Mouse (Mus musculus) stomach, embryonic 14.5 days (tissue): ENCODE results near the gene Il18. TPM values are rescaled to one million over a fixed set of nuclear protein-coding genes. Genes with fewer than 3 reads are reported as not detected.

Source experiments
- ATAC-seq: fragments of 200-750 bp; cut with Nextera tagmentation; 2 replicates; pipeline ENCODE4 v1.8.0; 2017; ENCODE audit warnings: low read depth, moderate TSS enrichment; ENCODE audit not compliant: insufficient number of reproducible peaks, insufficient read depth, low FRiP score
- H3K27ac ChIP-seq: fragments of 300-500 bp; sonication (generic); 2 replicates; pipeline ENCODE4 v1.5.1; 2014; ENCODE audit warnings: mild to moderate bottlenecking, low read length, moderate library complexity, mixed read lengths
- H3K27me3 ChIP-seq: fragments of 300-500 bp; sonication (generic); 2 replicates; pipeline ENCODE4 v1.6.1; 2014; ENCODE audit warnings: low read length, control low read depth, mixed read lengths; ENCODE audit not compliant: control insufficient read depth, insufficient read depth
- H3K36me3 ChIP-seq: fragments of 300-500 bp; sonication (generic); 2 replicates; pipeline ENCODE4 v1.6.1; 2014; ENCODE audit warnings: mild to moderate bottlenecking, control low read depth, low read length, moderate library complexity, mixed read lengths; ENCODE audit not compliant: control insufficient read depth, insufficient read depth
- H3K4me1 ChIP-seq: fragments of 300-500 bp; sonication (generic); 2 replicates; pipeline ENCODE4 v1.6.1; 2014; ENCODE audit warnings: low read length, control low read depth, mixed read lengths; ENCODE audit not compliant: control insufficient read depth, insufficient read depth
- H3K4me2 ChIP-seq: fragments of 300-500 bp; sonication (generic); replicated peaks from 2 replicates; pipeline ENCODE4 v1.6.1; 2014; ENCODE audit warnings: low read depth, low read length, control low read depth
- H3K4me3 ChIP-seq: fragments of 300-500 bp; sonication (generic); 2 replicates; pipeline ENCODE4 v1.5.1; 2014; ENCODE audit warnings: low read depth, low read length, control low read depth
- H3K9ac ChIP-seq: fragments of 300-500 bp; sonication (generic); replicated peaks from 2 replicates; pipeline ENCODE4 v1.6.1; 2014; ENCODE audit warnings: low read depth, mild to moderate bottlenecking, control low read depth, low read length, moderate library complexity, mixed read lengths
- H3K9me3 ChIP-seq: fragments of 300-500 bp; sonication (generic); 2 replicates; pipeline ENCODE4 v1.6.1; 2016; ENCODE audit warnings: low read depth, low read length, control low read depth; ENCODE audit not compliant: control insufficient read depth
- WGBS: fragments of 180-500 bp; shearing (Covaris S2); extraction: QIAGEN DNeasy Blood & Tissue Kit; methylation state at CpG from one replicate; pipeline ENCODE4 v1.1.7; 2014; 5-methylcytosine and 5-hydroxymethylcytosine counted together
- polyA plus RNA-seq: library from polyadenylated mRNA; unstranded; fragments of >200 nt; fragmentation: Nextera tagmentation; extraction: Ambion mirVana; gene quantifications from 2 replicates; pipeline ENCODE4 v1.2.1, GENCODE M21; 2014

Il18 gene
- polyA plus RNA-seq, 1 experiment from 2014 or later, result 7.9 TPM

- 38% methylated on average over 4 of the region's 4 CpGs for WGBS
- no peak for ATAC-seq
- no peak overlapping the region for H3K9ac ChIP-seq
- no peaks in the 10 kb centered on the region for H3K4me1 ChIP-seq
- no peak overlapping the region for H3K27ac ChIP-seq
- no peak overlapping the region for H3K4me2 ChIP-seq
- no peaks in the 10 kb centered on the region for H3K27me3 ChIP-seq
- no peaks in the 10 kb centered on the region for H3K36me3 ChIP-seq
- H3K4me3 ChIP-seq, result no peak overlapping the region
- H3K9me3 ChIP-seq, result no peaks in the 10 kb centered on the region
Observed at GRCm38 (mm10) chr9:50537295-50537694, 17.3 kb upstream of the Il18 start.

GRCm38 (mm10) chr9:50540170-50540569 is 14.5 kb upstream of the Il18 start:
- Histone ChIP-seq H3K9ac (no peak overlapping the region), H3K4me3 (no peak overlapping the region), H3K27me3 (no peaks in the 10 kb centered on the region), H3K9me3 (no peaks in the 10 kb centered on the region), H3K36me3 (no peaks in the 10 kb centered on the region), H3K27ac (no peak overlapping the region), H3K4me2 (no peak overlapping the region), H3K4me1 (no peaks in the 10 kb centered on the region)
- no peak for ATAC-seq
- WGBS, result 59% methylated on average over 7 of the region's 7 CpGs

GRCm38 (mm10) chr9:50542401-50542800 is 12.2 kb upstream of the Il18 start:
- Histone ChIP-seq H3K4me2 (no peak overlapping the region), H3K9me3 (no peaks in the 10 kb centered on the region), H3K27ac (no peak overlapping the region), H3K27me3 (no peaks in the 10 kb centered on the region), H3K9ac (no peak overlapping the region), H3K36me3 (no peaks in the 10 kb centered on the region), H3K4me1 (no peaks in the 10 kb centered on the region), H3K4me3 (no peak overlapping the region)
- 78% methylated on average over 9 of the region's 9 CpGs for WGBS
- ATAC-seq, result no peak

DNA sequence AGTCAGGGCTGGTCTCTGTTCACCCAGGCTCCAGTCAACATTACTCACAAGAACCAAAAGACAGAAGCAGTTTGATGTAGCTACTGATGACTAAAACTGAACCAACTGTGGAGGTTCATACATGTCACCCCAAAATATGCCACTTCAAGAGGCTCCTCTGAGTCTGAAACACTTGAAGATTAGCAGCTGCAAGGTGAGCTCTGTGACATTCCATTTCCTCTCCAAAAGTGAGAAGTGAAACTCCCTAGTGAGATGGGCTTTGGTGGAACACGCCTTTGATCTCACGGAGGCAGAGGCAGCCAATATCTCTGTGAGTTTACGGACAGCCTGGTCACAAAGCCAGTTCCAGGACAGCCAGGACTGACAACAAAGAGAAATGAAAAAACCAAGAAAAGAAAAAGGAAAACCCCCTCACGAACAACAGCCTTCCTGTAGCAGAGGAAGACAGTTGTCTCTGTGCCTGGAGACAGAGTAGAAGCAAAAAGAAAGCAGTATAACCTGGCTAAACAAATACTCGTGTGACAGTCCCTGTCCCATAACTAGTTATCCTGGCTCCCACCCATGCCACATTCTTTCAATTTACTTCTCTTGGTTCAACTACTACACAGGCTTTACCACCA is 6.7 kb upstream of the Il18 start:
- H3K9me3 ChIP-seq, result no peaks in the 10 kb centered on the region
- WGBS, result 50% methylated on average over 5 of the region's 5 CpGs
- H3K27me3 ChIP-seq, result no peaks in the 10 kb centered on the region
- H3K4me2 ChIP-seq, result no peak overlapping the region
- H3K4me3 ChIP-seq, result no peak overlapping the region
- no peak overlapping the region for H3K27ac ChIP-seq
- no peak for ATAC-seq
- H3K9ac ChIP-seq, result no peak overlapping the region
- H3K4me1 ChIP-seq, result no peaks in the 10 kb centered on the region
- H3K36me3 ChIP-seq, result no peaks in the 10 kb centered on the region

- no peaks in the 10 kb centered on the region for H3K36me3 ChIP-seq
- H3K9me3 ChIP-seq, result no peaks in the 10 kb centered on the region
- no peaks in the 10 kb centered on the region for H3K4me1 ChIP-seq
- 73% methylated on average over 4 of the region's 4 CpGs for WGBS
- H3K4me3 ChIP-seq, result no peak overlapping the region
- ATAC-seq, result no peak
- no peaks in the 10 kb centered on the region for H3K27me3 ChIP-seq
- no peak overlapping the region for H3K27ac ChIP-seq
- H3K4me2 ChIP-seq, result no peak overlapping the region
- no peak overlapping the region for H3K9ac ChIP-seq
Observed at GRCm38 (mm10) chr9:50548936-50549335, 5.7 kb upstream of the Il18 start.

- Histone ChIP-seq H3K4me1 (no peaks in the 10 kb centered on the region), H3K27ac (no peak overlapping the region), H3K4me3 (no peak overlapping the region), H3K27me3 (no peaks in the 10 kb centered on the region), H3K9ac (no peak overlapping the region), H3K36me3 (no peaks in the 10 kb centered on the region), H3K4me2 (no peak overlapping the region), H3K9me3 (no peaks in the 10 kb centered on the region)
- ATAC-seq, result no peak
- 71% methylated on average over 5 of the region's 5 CpGs for WGBS
Observed at GRCm38 (mm10) chr9:50552206-50552605, 2.4 kb upstream of the Il18 start.

DNA sequence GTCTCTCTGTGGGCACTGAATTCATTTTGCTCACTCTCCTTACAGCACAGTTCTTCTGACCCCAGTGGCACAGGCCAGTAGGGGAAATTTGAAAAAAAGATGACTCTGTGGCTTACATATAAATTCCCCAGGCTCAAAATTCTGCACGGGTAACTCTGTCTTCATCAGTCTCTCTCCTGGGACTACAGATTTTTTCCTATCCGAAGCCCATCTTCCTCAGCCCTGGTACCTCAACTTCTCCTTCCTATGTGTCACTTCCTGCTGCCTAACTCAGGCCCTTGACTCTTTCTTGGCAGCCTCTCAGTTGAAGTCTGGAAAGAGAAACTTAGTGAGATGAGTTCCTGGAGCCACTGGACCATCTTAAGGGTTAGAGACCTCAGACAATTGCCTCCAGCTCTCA is 1.1 kb upstream of the Il18 start:
- Histone ChIP-seq H3K4me3 (no peak overlapping the region), H3K9ac (no peak overlapping the region), H3K9me3 (no peaks in the 10 kb centered on the region), H3K4me1 (no peaks in the 10 kb centered on the region), H3K36me3 (no peaks in the 10 kb centered on the region), H3K27ac (no peak overlapping the region), H3K4me2 (no peak overlapping the region), H3K27me3 (no peaks in the 10 kb centered on the region)
- ATAC-seq, result no peak
- WGBS, result 82% methylated on average over 2 of the region's 2 CpGs

GRCm38 (mm10) chr9:50555094-50555446 is 443 bp downstream of the Il18 start, which contains the start of gene Bco2:
Gene Bco2 (minus strand): TSS chr9:50555181.
- H3K36me3 ChIP-seq, result no peaks in the 10 kb centered on the region
- no peak for ATAC-seq
- no peak within 1 kb of the TSS for H3K4me3 ChIP-seq
- H3K9me3 ChIP-seq, result no peaks in the 10 kb centered on the region
- H3K27ac ChIP-seq, result no peak within 1 kb of the TSS
- 29% methylated on average over 2 of the region's 2 CpGs for WGBS
- H3K4me1 ChIP-seq, result no peaks in the 10 kb centered on the region
- H3K4me2 ChIP-seq, result no peak within 1 kb of the TSS
- no peaks in the 10 kb centered on the region for H3K27me3 ChIP-seq
- no peak within 1 kb of the TSS for H3K9ac ChIP-seq
